Mouse (Mus musculus) cerebellum, adult 2 months (tissue): Measurements from ENCODE around the gene Ppfibp2.

ENCODE experiments used
- CTCF ChIP-seq: fragments of 200-500 bp; IDR thresholded peaks from 2 replicates; pipeline ENCODE4 v1.5.1; 2011; ENCODE audit warnings: low read depth, mild to moderate bottlenecking, control low read depth, low read length, moderate library complexity, borderline replicate concordance; ENCODE audit not compliant: insufficient read depth
- POLR2A ChIP-seq: fragments of 200-500 bp; IDR thresholded peaks from 2 replicates; pipeline ENCODE4 v1.6.1; 2011; ENCODE audit warnings: low read length, control low read depth, borderline replicate concordance; ENCODE audit not compliant: insufficient read depth

- no peak for TF ChIP-seq POLR2A
- no peak for TF ChIP-seq CTCF
Observed at GRCm38 (mm10) chr7:107699926-107700325, 104.9 kb downstream of the Ppfibp2 start.
